Mouse (Mus musculus) heart, postnatal 10 days (tissue): ENCODE measurements around the gene Sh3pxd2b. TPM values are rescaled to one million over a fixed set of nuclear protein-coding genes. Genes with fewer than 3 reads are reported as not detected.
A peak's percentile ranks its signal among the peaks of the same experiment; 100 is the strongest.

Source experiments
- DNase-seq, 2 experiments: peaks; one replicate each; pipeline ENCODE4 v3.0.0; 2021
- intact Hi-C: fragments of 180-260 bp; cut with DNase I; formaldehyde crosslinking; loops from one replicate; pipeline ENCODE4 v1.15.1; 2025
- total RNA-seq, 2 experiments: library from RNA; stranded (reverse); gene quantifications; 2 replicates each; pipeline ENCODE4 v1.2.3; 2021

Gene Sh3pxd2b
- total RNA-seq, 2 experiments from 2014 or later = 27.6 to 29.6 TPM

DNA sequence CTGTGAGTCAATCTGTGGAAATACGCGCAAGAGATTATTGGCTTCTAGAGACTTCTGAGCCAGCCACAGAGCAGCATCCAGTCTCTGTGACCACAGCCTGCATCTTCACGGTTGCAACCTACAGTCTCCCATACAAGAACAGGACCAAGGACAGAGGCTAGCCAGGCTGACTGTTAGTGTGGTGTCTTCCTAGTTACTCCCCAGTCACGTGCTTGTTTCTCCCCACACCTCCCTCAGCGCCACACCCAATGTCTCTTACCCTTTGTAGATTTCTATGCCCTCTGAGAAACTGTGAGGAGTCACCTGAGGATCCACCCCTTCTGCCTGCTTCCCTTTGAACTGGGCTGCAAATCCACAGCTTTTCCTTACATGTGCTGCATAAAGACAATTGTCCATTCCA lies 72.4 kb downstream of the Sh3pxd2b start:
- no peak for DNase-seq
- intact Hi-C loops = no loop called here

GRCm38 (mm10) chr11:32423311-32423710 lies 75.7 kb downstream of the Sh3pxd2b start:
- intact Hi-C loops = no loop called here
- DNase-seq = no peak

- no peak for DNase-seq
- intact Hi-C loops = no loop called here
Measured at GRCm38 (mm10) chr11:32424600-32424999, 77.0 kb downstream of the Sh3pxd2b start.

GRCm38 (mm10) chr11:32425043-32425658 lies 77.5 kb downstream of the Sh3pxd2b start:
- intact Hi-C loops = no loop called here
- no peak for DNase-seq

DNA sequence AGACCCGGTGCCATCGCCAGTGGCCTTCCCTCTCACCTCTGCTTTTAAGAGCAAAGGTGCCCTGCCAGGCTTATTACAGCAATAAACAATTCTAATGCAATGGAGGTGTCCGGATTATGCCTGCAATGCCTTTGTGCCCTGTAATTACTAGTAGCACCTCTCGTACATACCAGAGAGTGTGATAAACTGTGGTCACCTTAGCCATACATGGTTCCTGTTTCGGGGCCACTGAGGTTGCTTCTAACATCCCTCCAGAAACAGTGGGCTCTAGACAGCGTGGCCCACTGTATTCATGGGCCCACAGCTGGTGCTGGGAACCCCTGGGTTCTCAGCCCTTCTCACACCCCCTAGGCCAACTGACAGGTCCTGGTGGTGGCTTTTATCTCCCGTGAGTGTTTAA lies 79.9 kb downstream of the Sh3pxd2b start:
- DNase-seq = no peak
- intact Hi-C loops = no loop called here

DNA sequence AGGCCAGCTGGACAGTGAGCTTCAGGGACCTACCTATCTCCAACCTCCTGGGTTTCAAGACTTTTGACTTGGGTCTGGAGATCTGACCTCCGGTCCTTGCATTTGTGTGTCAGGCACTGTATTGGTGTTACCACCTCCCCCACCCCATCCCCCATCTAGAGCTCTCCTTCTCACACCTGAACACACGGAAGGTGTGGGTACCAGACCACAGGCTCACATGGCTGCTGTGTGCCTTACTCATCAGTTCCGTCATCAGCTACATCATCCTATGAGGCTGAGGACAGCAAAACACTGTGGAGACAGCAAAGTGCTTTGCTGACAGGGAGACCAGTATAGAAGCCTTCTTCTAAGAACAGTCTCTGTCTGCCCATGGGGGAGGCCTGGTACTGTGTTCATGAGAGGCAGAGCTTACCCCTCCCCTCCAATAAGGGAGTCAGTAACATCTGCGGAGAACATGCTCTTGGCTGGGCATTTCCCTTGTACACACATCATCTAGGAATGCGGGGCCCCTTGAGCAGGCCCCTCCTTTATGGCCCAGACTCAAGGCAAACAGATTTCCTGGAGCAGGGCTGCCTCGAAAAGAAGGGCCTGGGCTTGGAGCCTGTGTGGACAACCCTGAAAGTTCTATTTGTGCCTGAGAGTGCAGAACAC lies 87.9 kb downstream of the Sh3pxd2b start:
- intact Hi-C loops = no loop called here
- peak; percentile 78 to 83 for DNase-seq

DNA sequence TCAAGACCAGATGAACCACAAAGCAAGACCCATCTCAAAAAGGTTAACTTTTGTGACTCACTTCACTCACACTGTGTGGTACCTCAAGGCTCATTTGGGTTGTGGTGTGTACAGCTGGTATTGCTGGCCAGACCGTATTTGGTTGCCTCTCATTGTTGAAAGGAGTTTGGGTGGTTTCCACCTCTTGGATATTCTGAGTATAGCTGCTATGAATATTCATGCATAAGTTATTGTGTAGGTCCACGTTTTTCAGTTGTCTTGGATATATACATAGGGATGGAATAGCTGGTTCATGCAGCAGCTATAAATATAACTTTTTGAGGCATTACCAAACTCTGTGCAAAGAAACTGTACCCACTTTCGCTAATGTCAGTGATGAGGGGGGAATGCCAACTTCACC lies 95.0 kb downstream of the Sh3pxd2b start:
- no peak for DNase-seq
- intact Hi-C loops = no loop called here

DNA sequence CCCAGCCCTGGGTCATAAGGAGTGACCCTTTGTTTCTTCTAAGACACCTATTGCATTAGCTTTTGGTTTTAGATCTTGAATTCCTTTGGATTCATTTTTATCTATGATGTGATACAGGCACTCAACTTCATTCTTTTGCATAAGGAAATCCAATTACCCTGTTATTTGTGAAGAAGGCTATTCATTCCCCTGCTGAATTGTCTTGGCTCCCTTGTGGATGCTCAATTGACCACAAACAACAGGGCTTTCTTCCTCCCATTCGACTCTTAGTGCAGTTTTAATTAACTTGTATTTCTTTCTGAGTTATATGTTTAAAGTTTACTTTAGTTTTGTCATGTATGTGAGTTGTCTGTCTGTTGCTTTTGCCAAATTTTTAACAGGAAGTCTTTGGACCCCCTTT lies 96.6 kb downstream of the Sh3pxd2b start:
- intact Hi-C loops = no loop called here
- DNase-seq = no peak

DNA sequence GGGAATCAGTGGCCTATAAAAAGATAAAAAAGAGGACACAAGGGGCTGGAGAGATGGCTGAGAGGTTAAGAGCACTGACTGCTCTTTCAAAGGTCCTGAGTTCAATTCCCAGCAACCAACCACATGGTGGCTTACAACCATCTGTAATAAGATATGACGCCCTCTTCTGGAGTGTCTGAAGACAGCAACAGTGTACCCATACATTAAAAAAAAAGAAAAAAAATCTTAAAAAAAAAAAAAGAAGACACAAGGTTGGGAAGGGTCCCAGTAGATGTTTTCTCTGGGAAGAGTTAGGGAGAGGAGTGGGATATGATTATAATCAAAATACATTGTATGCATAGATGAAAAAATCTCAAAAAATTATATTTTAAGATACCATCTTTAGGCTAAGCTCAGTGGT lies 97.5 kb downstream of the Sh3pxd2b start:
- intact Hi-C loops = no loop called here
- DNase-seq = no peak

DNA sequence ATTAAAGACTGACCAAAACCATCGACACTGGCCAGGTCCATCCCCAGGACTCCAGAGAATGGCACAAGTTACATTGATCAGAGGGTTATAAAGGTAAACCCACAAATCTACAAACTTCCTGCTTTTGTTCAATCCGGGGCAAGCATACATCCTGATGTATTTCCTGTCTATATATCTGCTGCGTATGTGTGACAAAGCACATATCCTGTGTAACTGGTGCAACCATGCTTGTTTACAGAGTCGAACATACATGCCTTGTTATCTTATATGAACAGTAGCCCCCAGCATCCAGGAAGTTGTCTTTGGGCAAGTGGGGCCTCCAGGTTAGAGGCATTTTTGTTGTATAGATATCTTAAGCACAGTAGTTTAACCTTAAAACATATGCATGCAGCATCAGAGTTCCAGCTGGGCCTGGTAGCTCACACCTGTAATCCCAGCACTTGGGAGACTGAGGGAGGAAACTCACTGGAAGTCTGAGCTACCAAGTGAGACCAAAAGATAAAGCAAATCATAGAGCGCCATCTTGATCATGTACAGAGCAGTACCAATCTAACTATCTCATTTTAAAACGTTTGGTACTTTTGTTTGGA lies 98.1 kb downstream of the Sh3pxd2b start:
- no peak for DNase-seq
- intact Hi-C loops = no loop called here

- intact Hi-C loops = loop anchor here (1.0 to 5.0 kb wide), 4 partner anchors 82 to 257 kb away; partner anchors contain the start of genes Efcab9 and Stk10
- peak; percentile 57 to 71 for DNase-seq
Measured at GRCm38 (mm10) chr11:32450216-32450615, 102.6 kb downstream of the Sh3pxd2b start.

DNA sequence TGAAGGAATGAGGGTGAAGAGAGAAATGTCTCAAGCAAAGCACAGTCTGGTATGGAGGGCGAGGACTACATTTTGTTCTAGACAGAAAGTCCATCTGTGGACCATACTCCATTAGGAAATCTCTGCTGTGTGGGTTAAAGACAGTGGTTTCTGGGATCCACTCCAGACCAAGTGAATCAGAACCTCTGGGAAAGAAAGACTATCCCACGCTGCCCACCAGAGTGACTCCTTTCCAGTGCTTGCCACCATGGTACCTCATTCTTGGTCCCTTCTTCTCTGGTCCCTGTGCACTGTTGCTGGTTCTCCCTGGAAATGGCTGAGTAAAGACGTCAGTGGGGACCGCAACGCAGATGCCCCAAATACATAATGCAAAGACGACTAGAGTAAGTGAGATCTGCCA lies 103.7 kb downstream of the Sh3pxd2b start:
- intact Hi-C loops = loop anchor here (5.0 kb wide), 3 partner anchors 81 to 256 kb away; partner anchors contain the start of genes Efcab9 and Stk10
- no peak for DNase-seq

DNA sequence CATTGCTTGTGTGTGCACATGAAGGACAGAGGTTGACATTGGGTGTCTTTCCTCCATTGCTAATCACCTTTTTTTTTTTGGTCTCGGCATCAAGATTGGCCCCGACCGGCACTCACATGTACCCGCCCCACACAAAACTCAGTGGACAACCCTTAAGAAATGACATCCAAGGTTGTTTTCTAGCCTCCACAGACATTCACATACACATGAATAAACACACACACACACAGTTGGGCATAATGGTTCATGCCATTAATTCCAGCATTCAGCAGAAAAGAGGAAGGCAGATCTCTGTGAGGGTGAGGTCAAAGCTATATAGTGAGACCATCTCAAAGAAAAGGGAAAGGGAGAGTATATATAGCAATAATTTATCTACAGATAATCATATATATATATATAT lies 105.1 kb downstream of the Sh3pxd2b start:
- no peak for DNase-seq
- intact Hi-C loops = loop anchor here (5.0 kb wide), 3 partner anchors 80 to 255 kb away; partner anchors contain the start of genes Efcab9 and Stk10

DNA sequence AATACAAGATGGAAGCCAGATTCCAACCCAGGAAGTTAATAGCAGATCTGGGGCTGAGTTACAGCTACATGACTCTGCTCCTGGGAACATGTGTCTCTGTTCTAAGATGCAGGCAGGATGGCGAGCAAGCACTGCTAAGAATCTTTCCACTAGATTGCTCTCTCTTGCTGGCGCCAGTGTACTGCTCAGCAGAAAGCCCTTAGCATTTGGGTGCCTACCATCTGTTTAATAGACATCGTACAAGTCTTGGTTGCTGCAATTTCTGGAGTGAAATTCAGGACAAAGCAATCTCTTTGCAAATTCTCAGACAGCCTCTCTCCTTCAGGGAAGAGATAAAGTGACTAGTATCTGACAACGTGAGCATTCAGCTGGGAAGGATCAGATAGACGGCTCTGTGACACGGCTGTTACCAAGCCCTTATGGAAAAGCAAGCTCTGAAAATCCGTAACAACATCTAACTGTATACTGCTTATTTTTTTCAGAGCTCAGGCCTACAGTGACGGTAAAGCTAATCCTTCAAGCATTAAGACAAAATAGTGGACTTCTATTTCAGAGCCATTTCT lies 105.8 kb downstream of the Sh3pxd2b start:
- DNase-seq = peak in 1 of 2 experiments; percentile 10
- intact Hi-C loops = loop anchor here (5.0 kb wide), 3 partner anchors 79 to 254 kb away; partner anchors contain the start of genes Efcab9 and Stk10

- intact Hi-C loops = loop anchor here (5.0 kb wide), 3 partner anchors 78 to 253 kb away; partner anchors contain the start of genes Efcab9 and Stk10
- no peak for DNase-seq
Measured at GRCm38 (mm10) chr11:32454231-32454799, 106.7 kb downstream of the Sh3pxd2b start.

DNA sequence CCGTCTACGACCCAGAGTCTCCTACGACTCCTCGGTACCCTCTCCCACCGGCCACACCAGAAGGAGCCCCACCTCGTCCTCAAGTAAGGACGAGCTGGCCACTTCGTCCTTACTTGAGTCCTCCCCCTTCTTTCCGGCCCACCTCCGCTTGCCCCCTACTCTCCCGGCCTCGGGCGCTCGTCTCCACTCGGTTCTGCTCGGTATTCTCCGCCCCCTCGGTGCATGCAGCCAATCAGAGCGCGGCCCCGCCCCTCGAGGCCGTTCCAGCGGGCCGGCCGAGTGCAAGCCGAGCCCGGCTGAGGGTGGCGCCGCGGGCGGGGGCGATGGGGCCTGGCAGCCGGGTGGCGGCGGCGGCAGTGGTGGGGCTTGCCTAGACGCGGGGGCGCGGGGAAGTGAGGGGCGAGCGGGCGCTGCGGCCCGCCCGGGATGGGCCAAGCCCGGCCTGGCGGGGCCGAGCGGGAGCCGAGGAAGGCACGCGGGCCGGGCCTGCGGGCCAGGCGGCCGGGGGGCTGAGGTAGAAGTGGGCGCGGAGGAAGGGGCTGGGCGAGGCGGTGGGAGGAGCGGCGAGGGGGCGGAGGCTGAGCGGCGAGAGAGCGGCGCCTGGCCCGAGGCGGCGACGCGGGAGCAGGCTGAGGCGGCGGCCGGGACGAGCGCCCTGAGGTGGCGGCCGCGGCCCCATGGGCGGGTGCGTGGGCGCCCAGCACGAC lies 107.3 kb downstream of the Sh3pxd2b start, which contains the start of gene Ubtd2:
TSS of gene Ubtd2 (plus strand) at position 571 of the 707 bp plus-strand sequence.
- peak; percentile 99 for DNase-seq
- intact Hi-C loops = loop anchor here (5.0 kb wide), 4 partner anchors 37 to 252 kb away; partner anchors contain the start of genes Efcab9 and Stk10

- DNase-seq = peak; percentile 64 to 69
- intact Hi-C loops = loop anchor here (5.0 kb wide), 1 partner anchor 37 kb away; no protein-coding TSS in a partner anchor
Measured at GRCm38 (mm10) chr11:32455507-32456141, 108.0 kb downstream of the Sh3pxd2b start.

DNA sequence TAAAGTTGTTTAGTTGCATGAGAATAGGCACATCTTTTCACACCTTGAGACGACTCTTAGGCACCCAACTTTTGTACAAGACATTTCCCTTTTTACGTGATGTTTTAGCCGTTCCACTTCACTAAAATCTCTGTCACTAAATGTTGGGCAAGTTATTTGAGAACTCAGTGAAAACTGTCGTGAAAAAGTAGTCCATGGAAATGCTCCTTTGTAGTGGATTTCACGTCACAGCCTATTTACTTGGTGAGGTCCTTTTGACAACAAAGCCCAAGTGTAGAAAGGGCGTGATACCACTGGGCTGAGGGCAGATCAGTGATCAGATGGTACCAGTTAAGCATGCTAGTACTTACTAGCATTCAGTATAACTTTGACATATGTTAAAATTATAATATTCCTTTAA lies 108.7 kb downstream of the Sh3pxd2b start:
- intact Hi-C loops = loop anchor here (5.0 kb wide), 1 partner anchor 36 kb away; no protein-coding TSS in a partner anchor
- DNase-seq = peak in 1 of 2 experiments; percentile 12

DNA sequence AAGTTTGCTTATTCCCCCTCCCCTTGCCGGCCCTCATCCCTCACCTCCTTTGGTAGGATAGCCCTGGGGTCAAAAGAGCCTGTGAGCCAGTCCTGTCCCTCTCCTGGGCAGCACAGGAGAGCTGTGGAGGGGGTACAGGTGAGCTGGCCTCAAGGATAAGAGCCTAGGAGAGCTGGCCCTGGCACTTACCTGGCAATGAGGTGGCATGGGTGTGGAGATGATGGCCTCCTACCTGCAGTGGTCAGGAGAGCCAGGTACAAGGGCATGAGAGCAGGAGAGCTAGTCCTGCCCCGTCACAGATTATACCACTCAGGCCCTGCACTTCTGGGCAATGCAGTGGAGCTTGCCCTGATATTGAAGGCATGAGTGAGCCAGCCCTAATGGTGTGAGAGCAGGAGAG lies 116.7 kb downstream of the Sh3pxd2b start:
- no peak for DNase-seq
- intact Hi-C loops = no loop called here

GRCm38 (mm10) chr11:32471925-32472324 lies 124.3 kb downstream of the Sh3pxd2b start:
- intact Hi-C loops = no loop called here
- no peak for DNase-seq
